Mouse (Mus musculus): Measurements from ENCODE around the gene Ankrd31. TPM values are rescaled to one million over a fixed set of nuclear protein-coding genes. Genes with fewer than 3 reads are reported as not detected.

Ankrd31 gene
- total RNA-seq (2023), result under 1 TPM in 1 of 2 experiments, not detected in 1; 0.08 TPM

GRCm38 (mm10) chr13:96748109-96748845, at the start of gene Ankrd31:
Gene Ankrd31, plus strand, starts transcription at chr13:96748272.

GRCm38 (mm10) chr13:96923999-96924961, 176.2 kb downstream of the Ankrd31 start, which contains the start of gene Gcnt4:
Gene Gcnt4, plus strand, starts transcription at chr13:96924689.

Other genes with a start within 250 kb of the Ankrd31 start
- gene Polk, start 205.7 kb upstream of the Ankrd31 start, total RNA-seq (2023), result 1 to 10 TPM; 8.0 to 9.8 TPM
- 10 to 100 TPM; 70.7 to 73.3 TPM for gene Col4a3bp, start 205.7 kb upstream of the Ankrd31 start, total RNA-seq (2023)
- 10 to 100 TPM; 77.0 to 97.3 TPM for gene Hmgcr, start 77.3 kb upstream of the Ankrd31 start, total RNA-seq (2023)
- under 1 TPM in 1 of 2 experiments, not detected in 1; 0.08 TPM for gene Gcnt4, start 176.4 kb downstream of the Ankrd31 start, total RNA-seq (2023)